Mouse (Mus musculus) mesoderm, embryonic 11.5 days (tissue): ENCODE data around the gene Armc8.
A peak's percentile ranks its signal among the peaks of the same experiment; 100 is the strongest.
"Not testable (repeated sequence)": the region's sequence is repeated elsewhere in the genome, so short reads cannot be mapped to it uniquely, and the experiment has no call there.

Source experiments
- DNase-seq: peaks from one replicate; pipeline ENCODE4 v3.0.0-alpha.2; 2012; ENCODE audit warnings: low read depth, low spot score

Armc8 gene

DNA sequence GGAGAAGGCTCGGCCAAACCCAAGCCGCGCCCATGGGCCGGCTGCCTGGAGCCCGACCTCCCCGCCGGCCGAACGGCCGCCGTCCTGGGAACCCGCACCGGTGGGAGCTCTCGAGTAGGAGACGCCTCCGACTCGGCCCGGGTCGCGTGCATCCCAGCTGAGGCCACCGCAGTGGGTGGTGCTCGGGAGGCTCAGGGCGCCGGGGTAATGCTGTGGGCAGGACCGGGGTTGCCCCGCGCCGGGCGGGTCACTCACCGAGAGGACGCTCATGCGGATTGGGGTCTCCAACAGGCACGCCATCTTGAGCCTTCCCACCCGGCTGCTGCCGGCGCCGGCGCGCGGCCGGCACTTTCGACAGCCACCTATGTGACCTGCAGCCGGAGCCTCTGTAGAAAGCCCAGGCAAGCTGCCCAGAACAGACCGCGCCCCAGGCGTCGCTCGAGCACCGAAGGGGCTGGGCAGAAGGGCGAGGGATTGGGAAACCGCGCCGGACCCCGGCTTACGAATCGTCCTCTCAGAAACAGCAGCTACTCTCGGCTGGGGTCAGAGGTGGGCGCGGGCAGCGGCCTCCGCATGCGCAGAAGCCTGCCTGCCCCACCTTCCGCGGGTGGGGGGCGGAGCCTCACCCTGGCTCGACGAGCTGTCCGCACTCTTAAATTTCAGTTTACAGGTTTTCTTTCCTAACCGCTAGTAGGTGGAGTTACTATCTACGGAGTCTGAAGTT is at the start of gene Armc8:
TSS of gene Armc8 (minus strand) at position 553 of the 724 bp plus-strand sequence.
- peak; percentile 90 for DNase-seq

DNA sequence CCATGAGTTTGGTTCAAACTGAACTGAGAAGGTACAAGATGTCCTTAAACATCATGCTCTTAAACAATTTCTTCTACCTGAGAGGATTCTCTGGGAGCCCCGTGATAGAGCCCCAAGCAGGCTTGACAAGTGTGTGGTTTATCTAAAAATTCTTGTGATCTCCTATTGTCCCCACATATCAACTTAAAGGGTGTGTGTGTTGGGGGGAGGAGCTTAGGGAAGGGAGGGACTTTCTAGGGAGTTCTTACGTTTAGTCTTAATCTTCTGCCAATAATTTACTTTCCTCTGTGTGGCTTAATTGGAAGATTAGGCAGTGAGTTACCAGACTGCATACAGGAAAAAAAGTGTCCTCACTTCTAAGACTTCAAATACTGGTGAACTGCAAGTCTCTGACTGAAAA is 43.5 kb upstream of the Armc8 start, which contains the start of gene A4gnt:
TSS of gene A4gnt (plus strand) at position 301 of the 400 bp plus-strand sequence.
- no peak for DNase-seq

DNA sequence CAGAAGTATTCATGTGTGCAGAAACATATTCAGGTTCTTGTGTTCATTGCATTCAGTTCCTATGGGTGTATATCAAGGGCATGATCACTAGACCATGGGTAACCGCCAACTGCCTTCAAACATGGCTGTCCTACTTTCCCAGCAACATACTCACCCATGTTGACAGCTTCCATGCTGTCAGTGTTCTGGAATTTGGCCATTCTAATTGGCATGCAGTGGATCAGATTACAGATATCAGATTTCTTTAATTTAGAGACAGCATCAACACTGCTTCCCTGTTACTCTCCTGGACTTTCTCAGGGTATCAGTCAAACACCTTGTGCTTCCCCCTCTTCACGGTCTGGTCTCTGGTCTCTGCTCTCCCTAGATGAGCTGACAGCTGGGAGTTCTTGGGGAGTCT is 34.9 kb upstream of the Armc8 start:
- DNase-seq = no peak

- not testable (repeated sequence) for DNase-seq
Observed at GRCm38 (mm10) chr9:99599127-99599526, 30.4 kb upstream of the Armc8 start.

DNA sequence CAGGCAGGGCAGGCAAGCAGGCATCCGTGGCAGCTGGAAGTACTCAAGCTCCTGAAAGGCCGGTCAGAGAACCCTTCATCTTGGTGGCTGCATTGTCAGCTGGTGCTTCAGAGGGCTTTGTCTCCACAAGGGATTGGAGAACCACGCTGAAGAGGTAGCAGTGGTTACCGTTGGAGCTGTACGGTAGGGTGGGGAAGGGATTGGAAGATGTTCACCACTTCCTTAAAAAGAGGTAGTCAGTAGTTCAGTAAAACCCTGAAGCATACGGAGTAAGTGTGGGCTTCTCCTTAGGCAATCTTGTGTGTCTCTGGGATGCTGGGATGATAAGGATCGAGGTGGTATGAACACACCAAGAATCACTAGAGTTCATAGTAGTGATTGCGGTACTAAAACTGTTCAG is 22.4 kb upstream of the Armc8 start:
- no peak for DNase-seq

DNA sequence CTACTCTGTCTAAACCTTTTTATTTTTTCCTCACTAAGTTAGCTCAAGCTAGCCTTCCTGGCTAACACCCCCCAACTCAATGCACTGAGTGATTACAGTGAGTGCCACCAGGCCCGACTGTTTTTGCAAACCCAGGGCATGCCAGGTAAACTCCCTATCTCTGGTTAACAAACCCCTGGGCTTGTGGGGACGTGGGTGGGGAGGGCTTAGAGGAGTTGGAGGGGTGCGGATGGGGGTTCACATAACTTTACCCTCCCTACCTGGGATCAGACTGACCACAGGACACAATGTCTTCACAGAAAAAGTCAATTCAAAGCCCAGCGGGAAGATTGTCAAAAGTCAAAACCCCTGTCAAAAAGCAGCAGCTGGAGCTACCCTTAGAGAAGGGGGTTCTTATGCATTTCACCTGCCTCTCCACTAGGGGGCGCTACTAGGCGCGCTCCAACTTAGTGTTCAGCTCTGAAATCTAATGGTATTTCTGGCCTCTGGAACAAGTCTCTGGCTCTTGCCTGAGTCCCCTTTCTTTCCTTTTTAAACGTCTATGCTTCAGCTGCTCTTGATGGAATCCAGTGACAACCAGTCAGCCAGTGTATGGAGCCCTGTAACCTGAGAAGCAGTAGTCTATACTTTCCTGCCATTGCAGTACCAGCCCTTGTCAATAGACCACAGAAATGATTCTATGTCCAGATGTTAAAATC is 19.0 kb upstream of the Armc8 start:
- DNase-seq = peak; percentile 68

DNA sequence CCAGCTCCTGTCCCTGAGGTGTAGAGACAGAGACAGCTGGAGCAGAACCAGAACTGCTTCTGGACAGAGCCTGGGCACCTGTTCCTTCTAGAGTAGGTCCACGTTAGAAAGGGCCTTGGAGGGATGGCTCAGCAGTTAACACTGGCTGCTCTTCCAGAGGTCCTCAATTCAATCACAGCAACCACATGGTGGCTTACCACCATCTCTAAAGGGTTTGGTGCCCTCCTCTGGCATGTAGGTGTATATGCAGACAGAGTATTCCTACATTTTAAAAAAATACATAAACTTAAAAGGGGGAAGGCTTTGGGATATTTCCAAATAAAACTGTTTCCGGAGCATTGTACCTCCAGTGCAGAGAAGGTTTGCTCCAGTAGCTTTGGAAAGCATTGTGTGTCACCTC is 12.0 kb upstream of the Armc8 start:
- DNase-seq = peak; percentile 68

- peak; percentile 93 for DNase-seq
Observed at GRCm38 (mm10) chr9:99575677-99576480, 7.2 kb upstream of the Armc8 start, which contains the start of gene Dbr1. TSS of gene Dbr1 (plus strand) at chr9:99575799.

- DNase-seq = no peak
Observed at GRCm38 (mm10) chr9:99569071-99569397, 335 bp upstream of the Armc8 start.

DNA sequence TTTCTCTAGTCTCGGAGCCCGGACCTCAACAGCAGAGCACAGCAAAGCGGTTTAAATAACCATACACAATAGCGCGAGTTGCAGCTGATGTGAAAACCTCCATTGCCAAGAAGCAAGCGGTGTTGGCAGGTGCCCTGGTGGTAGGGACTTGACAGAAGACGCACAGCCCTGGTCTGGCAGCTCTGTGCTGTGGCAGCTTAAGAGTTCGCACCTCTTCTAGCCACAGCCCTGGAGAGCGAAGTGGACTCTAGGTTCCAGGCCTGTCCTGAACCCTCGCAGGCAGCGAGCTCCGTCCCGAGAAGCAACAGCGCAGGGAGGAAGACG is 714 bp downstream of the Armc8 start:
- DNase-seq = no peak

DNA sequence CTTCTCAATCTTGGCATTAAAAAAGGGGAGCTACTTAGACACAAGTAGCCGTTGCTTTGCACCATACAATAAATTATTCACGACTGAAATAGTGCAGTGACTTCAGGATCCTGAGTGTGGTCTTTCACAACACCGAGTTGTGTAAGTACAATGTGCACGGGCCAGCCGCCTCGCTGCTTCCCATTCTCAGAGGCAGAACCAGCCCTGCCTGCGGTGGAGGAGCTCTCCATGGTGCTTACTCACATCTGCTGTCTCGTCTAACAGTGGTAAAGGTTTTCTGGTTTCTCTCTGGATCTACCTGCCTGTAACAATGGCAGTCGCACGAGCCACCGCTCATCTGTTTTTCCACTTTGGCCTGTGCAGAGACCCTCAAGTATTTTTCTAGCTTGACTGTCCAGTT is 5.0 kb downstream of the Armc8 start:
- DNase-seq = peak; percentile 73

DNA sequence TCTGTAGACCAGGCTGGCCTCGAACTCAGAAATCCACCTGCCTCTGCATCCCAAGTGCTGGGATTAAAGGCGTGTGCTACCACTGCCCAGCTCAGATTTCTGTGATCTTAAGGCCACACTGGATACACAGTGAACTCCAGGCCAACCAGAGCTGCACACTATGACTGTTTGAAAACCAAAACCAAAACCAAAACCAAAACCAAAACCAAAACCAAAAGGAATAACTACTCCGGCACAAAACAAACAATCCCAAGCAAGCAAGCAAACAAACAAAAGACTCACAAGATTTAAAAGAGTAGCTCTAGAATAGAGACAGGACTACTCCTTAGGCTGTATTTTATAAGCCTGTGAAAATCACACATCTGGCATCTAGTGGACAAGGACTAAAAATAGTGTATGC is 8.3 kb downstream of the Armc8 start:
- DNase-seq = no peak

DNA sequence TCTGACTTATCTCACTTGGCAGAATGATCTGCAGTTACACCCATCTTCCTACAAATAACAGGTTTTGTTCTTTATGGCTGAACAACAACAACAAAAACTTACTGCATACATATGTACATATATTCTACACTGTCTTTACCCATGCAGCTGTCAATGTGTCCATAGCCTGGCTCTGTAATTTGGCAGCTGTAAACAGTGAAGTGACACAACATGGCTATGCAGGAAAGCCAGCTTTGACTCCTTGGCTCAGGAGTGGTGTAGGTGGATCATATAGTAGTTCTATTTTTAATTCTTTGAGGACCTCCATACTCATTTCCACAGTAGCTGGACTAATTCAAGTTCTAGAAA is 9.2 kb downstream of the Armc8 start:
- DNase-seq = no peak

DNA sequence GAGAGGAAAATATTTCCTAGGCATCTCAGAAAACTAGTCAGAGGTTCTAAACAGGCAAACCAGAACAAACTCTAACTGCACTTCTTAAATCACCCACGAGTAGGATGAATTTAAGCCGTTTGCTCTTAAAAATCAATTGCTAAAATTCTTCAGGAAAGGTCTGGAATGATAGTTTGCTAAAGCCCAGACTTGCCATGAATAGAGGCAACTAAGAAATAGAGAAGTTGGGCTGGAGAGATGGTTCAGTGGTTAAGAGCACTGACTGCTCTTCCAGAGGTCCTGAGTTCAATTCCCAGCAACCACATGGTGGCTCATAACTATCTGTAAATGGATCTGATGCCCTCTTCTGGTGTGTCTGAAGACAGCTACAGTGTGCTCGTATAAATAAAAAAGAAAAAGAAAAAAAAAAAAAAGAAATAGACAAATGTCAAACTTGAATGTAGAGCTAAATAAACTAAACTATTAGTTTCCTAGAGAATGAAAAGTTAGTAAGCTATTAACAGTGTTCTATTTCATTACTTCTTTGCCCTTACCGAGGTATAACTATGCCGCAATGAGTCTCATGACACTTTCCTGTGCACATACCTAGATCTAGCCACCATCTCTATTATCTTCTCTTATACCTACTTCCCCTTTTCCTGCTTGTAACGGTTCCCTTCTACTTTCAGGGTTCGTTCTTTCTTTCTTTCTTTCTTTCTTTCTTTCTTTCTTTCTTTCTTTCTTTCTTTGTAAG is 9.7 kb downstream of the Armc8 start:
- DNase-seq = no peak

- no peak for DNase-seq
Observed at GRCm38 (mm10) chr9:99557580-99558300, 11.0 kb downstream of the Armc8 start.

- DNase-seq = no peak
Observed at GRCm38 (mm10) chr9:99555253-99555652, 13.4 kb downstream of the Armc8 start.

- no peak for DNase-seq
Observed at GRCm38 (mm10) chr9:99554052-99554451, 14.6 kb downstream of the Armc8 start.

- no peak for DNase-seq
Observed at GRCm38 (mm10) chr9:99553049-99553448, 15.7 kb downstream of the Armc8 start.

DNA sequence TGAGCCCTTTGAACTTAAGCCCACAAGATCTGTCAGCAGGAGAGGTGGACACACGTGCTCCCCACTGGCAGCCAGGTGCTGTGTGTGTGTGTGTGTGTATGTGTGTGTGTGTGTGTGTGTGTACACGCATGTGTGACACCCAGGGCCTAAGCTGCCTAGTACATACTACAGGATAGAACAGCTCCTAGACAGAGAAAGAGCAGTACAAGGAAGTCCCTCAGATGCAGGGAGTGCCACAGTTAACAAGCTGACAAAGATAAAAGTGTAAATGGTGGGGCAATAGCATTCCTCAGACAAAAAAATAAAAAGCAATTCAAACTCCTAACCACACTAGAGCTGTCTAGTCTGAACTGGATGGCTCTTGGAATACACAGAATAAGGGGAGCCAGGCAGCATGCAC is 16.6 kb downstream of the Armc8 start:
- DNase-seq = no peak

DNA sequence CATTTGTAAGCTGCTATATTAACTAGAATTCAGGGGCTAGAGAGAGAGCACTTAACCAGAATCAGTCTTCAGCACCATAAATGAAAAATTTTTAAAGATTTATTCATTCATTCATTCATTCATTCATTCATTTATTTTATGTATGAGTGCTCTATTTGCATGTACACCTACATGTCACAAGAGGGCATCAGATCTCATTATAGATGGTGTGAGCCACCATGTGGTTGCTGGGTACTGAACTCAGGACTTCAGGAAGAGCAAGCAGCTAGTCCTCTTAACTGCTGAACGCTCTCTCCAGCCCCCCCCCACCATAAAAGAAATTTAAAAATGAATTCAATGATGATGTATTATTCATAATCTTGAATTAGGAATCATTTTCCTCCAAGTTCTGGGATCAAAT is 22.4 kb downstream of the Armc8 start:
- no peak for DNase-seq

- DNase-seq = no peak
Observed at GRCm38 (mm10) chr9:99531865-99532264, 36.8 kb downstream of the Armc8 start.
